Mouse (Mus musculus): ENCODE data around the gene Osbpl3.

- TF ChIP-seq CTCF (IDR thresholded peaks at IDR 0.05) (no peak), POLR2A (IDR thresholded peaks at IDR 0.05; ENCODE audit: insufficient read depth, low read depth, low read length) (no peak), EP300 (IDR thresholded peaks at IDR 0.05; ENCODE audit: insufficient read depth, low read depth, low read length) (no peak)
Measured at GRCm38 (mm10) chr6:50314406-50315071, 141.5 kb downstream of the Osbpl3 start.
